Mouse (Mus musculus) C2C12 (cell line): ENCODE data around the gene Sfta2.

Experiments used
- CEBPB ChIP-seq: IDR thresholded peaks from one replicate; pipeline ENCODE4 v1.6.1; 2011; ENCODE audit warnings: low read depth, mild to moderate bottlenecking, control low read depth, moderate library complexity
- CTCF ChIP-seq: IDR thresholded peaks from one replicate; pipeline ENCODE4 v1.5.1; 2011; ENCODE audit not compliant: control insufficient read depth, insufficient read depth, insufficient read length
- MAX ChIP-seq: IDR thresholded peaks from one replicate; pipeline ENCODE4 v1.6.1; 2011; ENCODE audit warnings: mild to moderate bottlenecking, control low read depth
- USF1 ChIP-seq: IDR thresholded peaks from one replicate; pipeline ENCODE4 v1.6.1; 2011; ENCODE audit warnings: low read depth, mild to moderate bottlenecking, control low read depth, moderate library complexity

DNA sequence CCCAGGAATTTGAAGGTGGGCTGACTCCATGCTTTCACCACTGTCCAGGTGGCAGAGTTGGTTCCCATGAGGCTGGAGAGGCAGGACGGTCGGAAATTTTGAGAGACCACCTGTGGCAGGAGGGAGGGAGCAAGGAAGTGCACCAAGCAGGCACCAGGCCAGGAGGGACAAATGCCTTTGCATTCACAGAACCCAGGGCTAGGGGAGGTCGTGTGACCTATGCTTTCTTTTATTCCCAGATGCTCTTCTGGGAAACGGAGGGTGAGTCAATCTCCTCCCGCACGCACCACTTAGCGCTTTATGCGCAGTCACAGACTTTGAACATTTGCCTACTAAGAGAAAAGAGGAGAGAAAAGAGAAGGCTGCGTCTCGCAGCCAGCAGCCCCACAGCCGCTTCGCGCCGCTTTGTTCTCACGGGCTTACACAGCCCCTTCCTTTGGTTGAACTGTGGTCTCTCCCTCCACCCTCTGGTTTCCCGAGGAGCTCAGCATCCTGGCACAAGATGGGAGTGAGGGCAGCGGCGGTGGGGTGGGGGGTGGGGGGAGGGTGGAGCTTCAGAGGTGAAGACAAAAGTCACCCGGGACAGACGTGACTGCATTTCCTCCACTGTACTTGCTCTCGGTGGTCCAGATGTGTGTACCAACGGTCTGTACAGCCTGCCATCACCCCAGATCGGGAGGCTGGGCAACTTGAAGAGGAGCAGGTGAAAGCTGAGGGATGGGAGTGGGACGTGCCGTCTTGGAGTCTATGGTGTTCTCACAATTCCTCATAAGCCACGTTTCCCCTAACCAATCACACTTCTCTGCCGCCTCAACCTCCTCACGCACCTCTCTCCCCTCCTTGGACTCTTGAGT lies 32.0 kb upstream of the Sfta2 start:
- TF ChIP-seq CTCF = no peak
- no peak for TF ChIP-seq USF1
- no peak for TF ChIP-seq MAX
- TF ChIP-seq CEBPB = no peak
